Mouse (Mus musculus): ENCODE results near the gene Prpf40a.

The Prpf40a gene

DNA sequence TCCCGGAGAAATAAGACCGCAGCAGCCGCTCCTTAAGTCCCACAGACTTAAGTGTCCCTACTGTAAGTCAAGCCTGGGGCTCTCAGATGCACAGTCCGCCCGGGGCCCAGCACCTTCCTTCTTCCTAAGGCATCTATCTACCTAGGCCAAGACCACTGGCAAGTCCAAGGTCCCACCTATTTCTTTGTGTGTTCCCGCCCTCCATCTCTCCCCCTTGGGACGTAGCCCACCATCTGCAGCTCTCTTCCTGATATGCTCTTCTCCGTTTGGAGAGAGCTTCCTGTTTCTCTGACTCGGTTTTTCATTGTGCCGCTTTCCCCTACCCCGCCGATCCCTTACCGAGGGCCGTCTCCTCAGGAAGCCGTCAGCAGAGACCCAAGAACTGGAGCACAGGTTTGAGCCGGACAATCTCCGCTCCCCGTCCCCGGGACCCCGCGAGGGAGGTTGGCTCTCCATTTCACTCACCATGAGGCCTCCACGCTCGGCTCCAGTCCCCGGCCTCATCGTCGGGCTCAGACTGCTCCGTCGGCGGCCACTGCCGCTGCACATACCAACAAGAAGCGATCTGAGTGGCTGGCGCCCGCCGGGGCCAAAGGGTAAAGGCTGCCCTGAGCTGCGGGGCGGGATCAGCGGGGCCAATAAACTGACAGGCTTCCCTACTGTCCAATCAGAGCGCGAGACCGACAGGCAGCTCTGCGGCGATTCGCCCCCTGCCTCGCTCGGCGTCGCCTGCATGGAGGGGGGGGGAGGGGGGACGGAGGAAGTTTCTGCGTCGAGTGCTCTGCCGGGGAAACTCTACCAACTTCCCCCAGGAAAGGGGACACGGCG is at the start of gene Prpf40a:
Prpf40a (minus strand) TSS at position 601 of the 828 bp plus-strand sequence.
- DNase-seq (ENCODE audit: low read depth) = peak; percentile 99

- no peak for DNase-seq (ENCODE audit: low read depth)
These were observed 31.2 kb upstream of the Prpf40a start for GRCm38 (mm10) chr2:53222242-53222641.

GRCm38 (mm10) chr2:53213493-53213892 is 22.4 kb upstream of the Prpf40a start:
- no peak for DNase-seq (ENCODE audit: low read depth)

GRCm38 (mm10) chr2:53206749-53207148 is 15.7 kb upstream of the Prpf40a start:
- DNase-seq (ENCODE audit: low read depth) = no peak

GRCm38 (mm10) chr2:53204373-53205274 is 13.5 kb upstream of the Prpf40a start:
- peak; percentile 69 for DNase-seq (ENCODE audit: low read depth)

- no peak for DNase-seq (ENCODE audit: low read depth)
These were observed 9.2 kb upstream of the Prpf40a start for GRCm38 (mm10) chr2:53200164-53200885.

DNA sequence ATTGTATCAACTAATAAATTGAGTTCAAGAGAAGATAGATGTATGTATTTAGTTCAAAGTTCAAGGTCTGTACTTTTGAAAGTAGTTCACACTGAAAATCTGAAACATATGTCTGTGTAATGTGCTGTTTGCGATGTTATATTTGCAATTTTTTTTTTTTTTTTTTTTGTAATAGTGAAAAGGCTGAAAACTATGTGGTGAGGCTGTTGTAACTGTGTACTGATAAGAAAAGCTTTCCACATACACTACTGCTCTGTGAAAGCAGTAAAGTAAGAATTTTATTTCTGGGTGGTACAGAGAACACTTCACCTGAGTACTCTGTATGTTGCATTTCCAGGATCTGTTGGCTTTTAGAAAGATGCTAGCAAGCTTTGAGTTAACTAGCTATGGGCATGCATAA is 8.1 kb upstream of the Prpf40a start:
- no peak for DNase-seq (ENCODE audit: low read depth)

DNA sequence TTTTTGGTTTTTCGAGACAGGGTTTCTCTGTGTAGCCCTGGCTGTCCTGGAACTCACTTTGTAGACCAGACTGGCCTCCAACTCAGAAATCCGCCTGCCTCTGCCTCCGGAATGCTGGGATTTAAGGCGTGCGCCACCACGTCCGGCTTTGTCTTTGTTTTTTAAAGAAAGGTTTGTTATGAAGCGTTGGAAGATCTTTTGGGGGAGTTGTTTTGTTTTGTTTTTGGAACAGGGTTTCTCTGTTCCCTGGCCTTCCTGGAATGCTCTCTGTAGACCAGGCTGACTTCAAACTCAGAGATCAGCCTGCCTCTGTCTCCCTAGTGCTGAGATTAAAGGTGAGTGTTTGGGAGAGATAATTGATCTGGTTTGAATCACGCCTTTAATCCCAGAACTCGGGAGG is 5.3 kb upstream of the Prpf40a start:
- no peak for DNase-seq (ENCODE audit: low read depth)

DNA sequence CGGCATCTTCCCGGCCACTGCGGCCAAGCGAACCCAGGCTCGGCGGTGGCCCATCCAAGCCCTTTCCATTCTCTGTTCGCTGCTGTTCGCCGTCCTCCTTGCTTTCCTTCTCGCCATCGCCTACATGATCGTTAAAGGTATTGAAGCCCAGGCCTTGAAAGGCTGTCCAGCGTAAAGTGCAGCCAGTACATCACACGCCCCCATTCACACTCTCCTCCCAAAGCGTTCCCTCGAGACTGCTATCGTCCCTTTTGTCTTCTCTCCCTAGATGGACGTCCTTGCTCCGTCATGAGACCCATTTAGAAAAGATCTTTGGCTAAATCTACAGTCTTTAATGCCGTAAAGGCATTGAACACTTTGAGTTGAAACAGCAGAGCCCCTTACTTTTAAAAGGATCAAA is 1.3 kb upstream of the Prpf40a start:
- DNase-seq (ENCODE audit: low read depth) = no peak

GRCm38 (mm10) chr2:53191523-53192220 is 588 bp upstream of the Prpf40a start, which contains the start of gene Arl6ip6:
Gene Arl6ip6 (plus strand): TSS chr2:53191726.
- peak; percentile 97 for DNase-seq (ENCODE audit: low read depth)

- peak; percentile 47 for DNase-seq (ENCODE audit: low read depth)
These were observed 1.3 kb downstream of the Prpf40a start for GRCm38 (mm10) chr2:53189811-53190210.

- DNase-seq (ENCODE audit: low read depth) = no peak
These were observed 11.2 kb downstream of the Prpf40a start for GRCm38 (mm10) chr2:53179876-53180275.

- peak; percentile 37 for DNase-seq (ENCODE audit: low read depth)
These were observed 12.1 kb downstream of the Prpf40a start for GRCm38 (mm10) chr2:53178966-53179365.

DNA sequence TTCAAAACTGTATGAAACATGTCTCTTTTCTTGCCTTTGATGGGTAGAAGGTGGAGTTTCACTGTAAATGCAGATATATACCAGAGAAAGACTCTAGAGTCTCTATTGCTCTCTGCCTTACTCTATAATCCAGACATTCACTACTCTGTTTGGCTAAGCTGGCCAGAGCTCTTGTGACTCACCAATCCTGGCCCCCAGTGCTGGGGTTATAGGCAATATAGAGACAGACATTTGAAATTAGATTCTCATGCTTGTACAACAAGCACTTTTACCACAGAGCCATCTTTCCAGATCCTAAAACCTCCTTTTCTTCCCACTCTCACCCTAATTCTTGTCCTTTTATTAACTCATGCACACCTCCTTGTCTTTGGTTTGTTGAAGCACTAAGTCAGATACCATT is 17.1 kb downstream of the Prpf40a start:
- DNase-seq (ENCODE audit: low read depth) = no peak

DNA sequence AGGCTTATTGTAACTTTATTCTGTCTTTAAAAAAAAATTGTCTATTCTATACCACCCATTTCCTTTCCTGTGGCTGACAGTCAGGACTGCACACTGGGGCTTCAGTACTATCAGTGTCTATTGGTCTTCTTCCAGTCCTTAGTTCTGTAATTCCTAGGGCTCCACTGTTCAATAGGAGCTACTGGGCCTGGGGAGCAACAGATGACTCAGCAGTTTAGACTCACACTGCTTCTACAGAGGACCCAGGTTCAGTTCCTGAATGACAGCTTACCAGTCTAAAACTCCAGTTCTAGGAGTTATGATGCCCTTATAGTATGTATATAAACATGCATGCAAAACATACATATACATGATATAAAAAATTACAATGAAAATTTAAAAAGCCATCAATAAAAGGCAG is 44.2 kb downstream of the Prpf40a start:
- DNase-seq (ENCODE audit: low read depth) = no peak

- no peak for DNase-seq (ENCODE audit: low read depth)
These were observed 59.5 kb downstream of the Prpf40a start for GRCm38 (mm10) chr2:53131567-53131966.

DNA sequence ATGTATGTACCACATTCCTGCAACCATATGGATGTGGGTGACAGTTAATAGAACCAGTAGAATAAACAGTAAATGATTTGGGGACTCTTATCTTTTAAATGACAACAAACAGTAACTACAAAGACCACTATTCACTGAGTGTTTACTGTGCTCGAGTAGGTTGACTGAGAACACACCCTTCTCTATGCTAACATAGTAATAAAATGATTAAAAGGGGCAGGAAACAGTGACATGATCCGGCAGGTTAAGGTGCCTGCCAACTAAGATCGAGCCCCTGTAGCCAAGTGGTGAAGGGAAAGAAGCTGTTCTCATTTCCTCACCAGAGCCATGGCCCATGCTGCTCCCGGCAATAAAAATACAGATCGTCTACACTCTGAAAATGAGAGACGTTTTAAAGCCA is 62.0 kb downstream of the Prpf40a start:
- no peak for DNase-seq (ENCODE audit: low read depth)

- DNase-seq (ENCODE audit: low read depth) = no peak
These were observed 65.1 kb downstream of the Prpf40a start for GRCm38 (mm10) chr2:53125998-53126397.

DNA sequence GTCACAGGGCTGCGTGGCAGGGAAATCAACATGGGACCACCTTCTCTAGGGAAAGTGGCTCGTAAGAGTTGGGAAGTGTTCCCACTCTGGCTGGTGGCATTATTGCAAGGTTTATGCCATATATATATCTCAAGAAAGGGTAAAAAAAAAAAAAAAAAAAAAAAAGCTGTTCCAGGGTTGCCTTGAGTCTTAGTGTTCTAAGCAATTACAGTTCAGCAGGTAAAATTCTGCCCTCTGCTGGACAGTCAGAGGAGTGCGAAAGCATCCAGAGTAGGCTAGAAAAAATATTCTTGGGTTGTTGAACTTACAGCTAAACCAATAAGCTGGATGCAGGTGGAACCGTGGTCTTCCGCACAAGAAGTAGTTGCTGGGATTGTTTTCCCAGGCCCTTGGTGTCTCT is 69.3 kb downstream of the Prpf40a start:
- peak; percentile 66 for DNase-seq (ENCODE audit: low read depth)

DNA sequence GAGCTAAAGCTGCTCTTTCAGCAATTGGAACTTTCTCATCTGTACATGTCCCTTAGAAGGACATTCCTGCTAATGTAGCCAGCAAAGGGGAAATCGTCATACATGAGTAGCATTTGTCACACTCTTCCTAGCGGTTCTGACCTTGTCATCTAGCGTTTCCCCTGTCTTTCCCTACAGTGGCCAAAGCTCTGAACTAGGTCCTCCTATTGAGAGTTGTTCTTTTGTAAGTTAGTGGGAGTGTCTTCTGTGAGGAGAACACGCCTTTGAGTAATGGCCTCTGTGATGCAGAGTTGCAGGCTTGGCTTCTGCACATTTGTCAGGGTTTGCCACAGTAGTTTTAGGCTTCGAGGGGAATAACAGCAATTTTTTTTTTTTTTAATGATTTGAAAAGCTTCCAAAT is 82.5 kb downstream of the Prpf40a start:
- no peak for DNase-seq (ENCODE audit: low read depth)

GRCm38 (mm10) chr2:53106472-53106871 is 84.6 kb downstream of the Prpf40a start:
- DNase-seq (ENCODE audit: low read depth) = no peak

DNA sequence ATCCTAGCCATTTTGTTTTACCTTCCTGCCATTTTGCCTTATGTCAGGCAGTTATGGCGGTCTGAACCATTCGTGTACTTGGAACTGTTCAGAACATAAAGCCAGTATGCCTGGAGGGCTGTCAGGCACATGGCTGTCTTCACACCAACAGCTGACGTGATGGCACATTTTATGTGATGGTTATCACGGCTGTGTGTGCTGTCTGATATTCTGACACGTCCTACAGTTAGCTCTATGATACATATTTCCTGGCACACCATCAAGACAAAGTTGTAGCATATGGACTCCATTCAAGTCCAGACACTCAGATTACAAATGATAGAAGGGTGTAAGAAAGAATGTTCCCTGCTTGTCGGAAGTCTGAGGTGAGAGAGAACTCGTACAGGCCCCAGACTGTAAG is 85.0 kb downstream of the Prpf40a start:
- no peak for DNase-seq (ENCODE audit: low read depth)

All from induced T-regulatory cell, adult 2 months (primary cell).